Mouse (Mus musculus) ES-Bruce4 (cell line): ENCODE measurements around the gene Gm436. TPM values are rescaled to one million over a fixed set of nuclear protein-coding genes. Genes with fewer than 3 reads are reported as not detected.

ENCODE experiments used
- H3K27ac ChIP-seq: 2 replicates; pipeline ENCODE4 v1.5.1; 2012; ENCODE audit warnings: low read length, inconsistent platforms; ENCODE audit not compliant: insufficient read depth
- H3K27me3 ChIP-seq: 2 replicates; pipeline ENCODE4 v1.6.1; 2012; ENCODE audit warnings: mild to moderate bottlenecking, low read length, inconsistent platforms; ENCODE audit not compliant: control insufficient read depth, poor library complexity, insufficient read depth, severe bottlenecking
- H3K36me3 ChIP-seq: 2 replicates; pipeline ENCODE4 v1.6.1; 2012; ENCODE audit warnings: inconsistent platforms, mild to moderate bottlenecking, low read length, moderate library complexity; ENCODE audit not compliant: control insufficient read depth, poor library complexity, insufficient read depth, severe bottlenecking
- H3K4me1 ChIP-seq: one replicate; pipeline ENCODE4 v1.8.1; 2011; ENCODE audit warnings: low read length; ENCODE audit not compliant: control insufficient read depth, insufficient read depth
- H3K4me3 ChIP-seq: 2 replicates; pipeline ENCODE4 v1.5.1; 2011; ENCODE audit warnings: low read depth, mild to moderate bottlenecking, low read length
- H3K9ac ChIP-seq: 2 replicates; pipeline ENCODE4 v1.6.1; 2012; ENCODE audit warnings: low read depth, mild to moderate bottlenecking, inconsistent platforms; ENCODE audit not compliant: poor library complexity, severe bottlenecking
- H3K9me3 ChIP-seq: replicated peaks from 2 replicates; pipeline ENCODE4 v1.6.1; 2012; ENCODE audit warnings: mild to moderate bottlenecking, low read length, inconsistent platforms; ENCODE audit not compliant: control insufficient read depth, poor library complexity, insufficient read depth, severe bottlenecking
- CTCF ChIP-seq: IDR thresholded peaks from one replicate; pipeline ENCODE4 v1.8.1; 2011; ENCODE audit warnings: low read depth, low read length
- EP300 ChIP-seq: IDR thresholded peaks from 2 replicates; pipeline ENCODE4 v1.6.1; 2011; ENCODE audit warnings: low read depth, low read length; ENCODE audit not compliant: insufficient read depth
- POLR2A ChIP-seq: IDR thresholded peaks from one replicate; pipeline ENCODE4 v1.8.1; 2011; ENCODE audit warnings: low read length; ENCODE audit not compliant: insufficient read depth
- polyA plus RNA-seq: library from polyadenylated mRNA; stranded (reverse); fragments of >200 nt; gene quantifications from 2 replicates; pipeline ENCODE4 v1.2.4, GENCODE M21; 2011; ENCODE audit warnings: low read depth; ENCODE audit not compliant: missing spikeins, insufficient read depth, insufficient read length

Gm436 gene
- not detected in 2 replicates for polyA plus RNA-seq

DNA sequence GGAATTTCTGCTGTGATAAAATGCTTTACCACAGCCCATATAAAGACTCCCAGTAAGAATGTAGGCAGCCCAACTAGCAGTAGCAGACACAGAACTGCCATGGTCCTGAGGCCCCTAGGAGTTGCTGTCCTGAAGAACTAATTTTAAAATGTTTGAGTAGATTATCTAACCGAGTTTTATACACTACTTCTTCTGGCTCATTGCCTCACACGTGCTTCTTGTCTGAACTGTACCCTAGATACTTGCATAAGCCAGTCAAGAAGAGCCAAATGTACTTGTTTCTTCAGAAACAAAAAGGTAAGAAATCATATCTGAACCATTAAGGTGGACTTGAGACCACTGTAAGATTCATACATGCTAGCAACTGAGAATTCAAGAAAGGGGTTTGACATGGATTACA lies at the start of gene Gm436:
TSS of gene Gm436 (minus strand) at position 101 of the 400 bp plus-strand sequence.
- no peak within 1 kb of the TSS for H3K9ac ChIP-seq
- no peaks in the 10 kb centered on the region for H3K36me3 ChIP-seq
- H3K27me3 ChIP-seq, result no peaks in the 10 kb centered on the region
- no peaks in the 10 kb centered on the region for H3K4me1 ChIP-seq
- no peak within 1 kb of the TSS for H3K4me3 ChIP-seq
- TF ChIP-seq CTCF (no peak), EP300 (no peak), POLR2A (no peak)
- no peak within 1 kb of the TSS for H3K27ac ChIP-seq
- no peaks in the 10 kb centered on the region for H3K9me3 ChIP-seq

DNA sequence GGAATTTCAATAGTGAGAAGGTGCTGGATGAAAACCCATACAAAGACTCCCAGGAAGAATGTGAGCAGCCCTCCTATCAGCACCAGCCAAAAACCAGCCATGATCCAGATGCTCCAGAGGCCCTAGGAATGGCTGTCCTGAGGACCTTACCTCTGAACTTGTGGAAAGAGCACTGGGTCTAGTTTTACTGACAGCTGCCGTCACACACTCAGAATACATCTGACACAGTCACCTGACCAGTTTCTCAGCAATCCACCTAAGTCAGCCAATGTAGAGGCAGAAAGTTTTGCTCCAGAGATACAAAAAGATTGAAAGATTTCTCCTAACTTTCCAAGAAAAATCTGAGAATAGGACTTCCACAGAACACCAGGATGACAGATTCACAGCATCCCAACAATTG lies 35.1 kb upstream of the Gm436 start, which contains the start of gene Gm13178:
TSS of gene Gm13178 (minus strand) at position 101 of the 400 bp plus-strand sequence.
- H3K9ac ChIP-seq, result no peak within 1 kb of the TSS
- no peaks in the 10 kb centered on the region for H3K27me3 ChIP-seq
- no peaks in the 10 kb centered on the region for H3K36me3 ChIP-seq
- H3K4me1 ChIP-seq, result no peaks in the 10 kb centered on the region
- no peak within 1 kb of the TSS for H3K4me3 ChIP-seq
- H3K9me3 ChIP-seq, result no peaks in the 10 kb centered on the region
- TF ChIP-seq POLR2A (no peak), EP300 (no peak), CTCF (no peak)
- no peak within 1 kb of the TSS for H3K27ac ChIP-seq

DNA sequence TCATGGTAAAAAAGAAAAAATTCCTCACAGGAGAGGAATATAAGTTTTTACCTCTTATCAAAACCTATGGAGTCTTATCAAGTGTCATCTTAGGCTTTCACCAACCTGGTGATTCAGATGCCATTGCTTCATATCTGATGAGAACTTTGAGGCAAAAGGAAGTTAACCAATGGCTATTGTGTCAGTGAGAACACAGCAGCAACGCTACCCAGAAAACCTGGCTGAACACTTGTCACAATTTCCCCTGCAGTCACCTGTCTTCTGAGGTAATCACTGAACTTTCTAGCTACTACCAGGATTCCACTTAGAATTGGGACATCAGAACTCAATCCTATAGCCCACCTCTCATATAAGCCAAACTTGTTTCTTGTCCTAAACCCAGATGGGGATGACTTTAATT lies 33.5 kb upstream of the Gm436 start:
- TF ChIP-seq EP300, result no peak
- no peak for TF ChIP-seq CTCF
- TF ChIP-seq POLR2A, result no peak
- Histone ChIP-seq H3K4me1 (no peaks in the 10 kb centered on the region), H3K27me3 (no peaks in the 10 kb centered on the region), H3K27ac (no peak overlapping the region), H3K9ac (no peak overlapping the region), H3K9me3 (no peaks in the 10 kb centered on the region), H3K4me3 (no peak overlapping the region), H3K36me3 (no peaks in the 10 kb centered on the region)

DNA sequence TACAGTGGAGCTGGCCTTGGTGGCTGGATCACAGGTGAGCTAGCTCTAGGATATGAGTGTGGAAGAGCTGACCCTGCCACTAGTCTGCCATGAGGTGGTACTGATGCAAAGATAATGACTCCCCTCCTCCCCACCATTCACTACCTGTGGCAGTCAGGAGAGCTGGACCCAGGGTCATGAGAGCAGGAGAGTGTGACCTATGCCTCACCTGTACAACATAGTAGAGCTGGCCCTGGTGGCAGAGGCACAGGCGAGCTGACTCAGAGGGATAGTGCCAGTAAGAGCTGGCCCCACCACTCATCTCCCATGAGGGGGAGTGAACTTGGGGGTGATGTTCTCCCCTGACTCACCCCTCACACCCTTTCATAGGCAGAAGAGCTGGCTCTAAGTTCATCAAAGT lies 32.1 kb upstream of the Gm436 start:
- Histone ChIP-seq H3K36me3 (no peaks in the 10 kb centered on the region), H3K9me3 (no peaks in the 10 kb centered on the region; the same call in 1 of the 2 replicates), H3K4me3 (no peak overlapping the region), H3K27ac (no peak overlapping the region), H3K27me3 (no peaks in the 10 kb centered on the region), H3K9ac (no peak overlapping the region), H3K4me1 (no peaks in the 10 kb centered on the region)
- TF ChIP-seq EP300, result no peak

DNA sequence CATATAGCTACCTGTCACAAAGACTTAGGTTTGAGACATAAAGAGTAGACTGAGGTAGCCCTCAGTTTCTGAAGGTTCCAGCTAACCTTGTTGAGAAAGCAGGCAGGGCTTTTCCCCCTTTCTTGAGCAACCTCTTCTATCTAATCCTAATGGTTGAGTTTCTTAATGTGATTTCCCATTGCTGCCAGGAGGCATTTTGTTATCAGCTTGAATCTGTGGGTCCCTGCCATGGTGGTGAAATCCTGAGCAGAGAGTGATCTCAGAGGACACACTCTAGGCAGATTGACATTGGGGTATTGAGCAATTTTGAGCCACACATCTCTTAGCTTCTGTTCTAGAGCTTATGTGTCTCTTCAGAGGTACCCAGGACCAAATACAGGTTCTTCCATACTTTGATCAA lies 47.9 kb downstream of the Gm436 start:
- Histone ChIP-seq H3K4me1 (no peaks in the 10 kb centered on the region), H3K4me3 (no peak overlapping the region), H3K27me3 (no peaks in the 10 kb centered on the region), H3K36me3 (no peaks in the 10 kb centered on the region), H3K9me3 (no peaks in the 10 kb centered on the region), H3K9ac (no peak overlapping the region), H3K27ac (no peak overlapping the region)
- TF ChIP-seq CTCF (no peak), POLR2A (no peak), EP300 (no peak)

Other genes with a start within 250 kb of the Gm436 start
- gene 1700012P22Rik, start 247.6 kb downstream of the Gm436 start, polyA plus RNA-seq, result not detected in 2 replicates
- gene Gm9944, start 233.1 kb downstream of the Gm436 start, polyA plus RNA-seq, result not detected in 2 replicates
- not detected in 2 replicates for gene Aadacl3, start 222.6 kb downstream of the Gm436 start, polyA plus RNA-seq
- not detected in 2 replicates for gene 9430007A20Rik, start 166.5 kb downstream of the Gm436 start, polyA plus RNA-seq
- gene Gm13124, start 121.2 kb downstream of the Gm436 start, polyA plus RNA-seq, result not detected in 2 replicates
- not detected in 2 replicates for gene Aadacl4, start 72.7 kb downstream of the Gm436 start, polyA plus RNA-seq
- gene Gm13178, start 35.0 kb upstream of the Gm436 start, polyA plus RNA-seq, result not detected in 2 replicates
- not detected in 2 replicates for gene Gm438, start 100.2 kb upstream of the Gm436 start, polyA plus RNA-seq
- gene Dhrs3, start 206.5 kb upstream of the Gm436 start, polyA plus RNA-seq, result 10.4 TPM in 2 replicates